Mouse (Mus musculus): ENCODE results near the gene Alk. TPM values are rescaled to one million over a fixed set of nuclear protein-coding genes. Genes with fewer than 3 reads are reported as not detected.

The Alk gene
- polyA plus RNA-seq, 1 experiment: 2.2 TPM

GRCm38 (mm10) chr17:72187026-72187425 is 417.4 kb downstream of the Alk start:
- Histone ChIP-seq H3K4me1 (ENCODE audit: control insufficient read depth, insufficient read depth, low read length) (no peaks in the 10 kb centered on the region), H3K27ac (ENCODE audit: insufficient read depth, low read length) (no peak overlapping the region), H3K4me3 (ENCODE audit: insufficient read depth, low read length) (no peak overlapping the region)
- TF ChIP-seq CTCF (IDR thresholded peaks at IDR 0.05; ENCODE audit: extremely low read depth, insufficient read depth, low read length): no peak
- no peak for TF ChIP-seq POLR2A (IDR thresholded peaks at IDR 0.05; ENCODE audit: extremely low read depth, insufficient read depth, low read length)

- TF ChIP-seq CTCF (IDR thresholded peaks at IDR 0.05; ENCODE audit: extremely low read depth, insufficient read depth, low read length): no peak
- no peak for TF ChIP-seq POLR2A (IDR thresholded peaks at IDR 0.05; ENCODE audit: extremely low read depth, insufficient read depth, low read length)
- Histone ChIP-seq H3K27ac (ENCODE audit: insufficient read depth, low read length) (no peak overlapping the region), H3K4me1 (ENCODE audit: control insufficient read depth, insufficient read depth, low read length) (no peaks in the 10 kb centered on the region; the same call in 1 of the 2 replicates), H3K4me3 (ENCODE audit: insufficient read depth, low read length) (no peak overlapping the region)
Observed at GRCm38 (mm10) chr17:72182414-72182813, 422.0 kb downstream of the Alk start.

GRCm38 (mm10) chr17:72180200-72180599 is 424.2 kb downstream of the Alk start:
- no peak for TF ChIP-seq CTCF (IDR thresholded peaks at IDR 0.05; ENCODE audit: extremely low read depth, insufficient read depth, low read length)
- no peak for TF ChIP-seq POLR2A (IDR thresholded peaks at IDR 0.05; ENCODE audit: extremely low read depth, insufficient read depth, low read length)
- Histone ChIP-seq H3K4me1 (ENCODE audit: control insufficient read depth, insufficient read depth, low read length) (no peaks in the 10 kb centered on the region; the same call in 1 of the 2 replicates), H3K4me3 (ENCODE audit: insufficient read depth, low read length) (no peak overlapping the region), H3K27ac (ENCODE audit: insufficient read depth, low read length) (no peak overlapping the region)

GRCm38 (mm10) chr17:72179722-72180140 is 424.7 kb downstream of the Alk start:
- Histone ChIP-seq H3K4me1 (ENCODE audit: control insufficient read depth, insufficient read depth, low read length) (no peaks in the 10 kb centered on the region; the same call in 1 of the 2 replicates), H3K4me3 (ENCODE audit: insufficient read depth, low read length) (no peak overlapping the region), H3K27ac (ENCODE audit: insufficient read depth, low read length) (no peak overlapping the region)
- TF ChIP-seq CTCF (IDR thresholded peaks at IDR 0.05; ENCODE audit: extremely low read depth, insufficient read depth, low read length) (no peak), POLR2A (IDR thresholded peaks at IDR 0.05; ENCODE audit: extremely low read depth, insufficient read depth, low read length) (no peak)

- Histone ChIP-seq H3K4me1 (ENCODE audit: control insufficient read depth, insufficient read depth, low read length) (no peaks in the 10 kb centered on the region), H3K27ac (ENCODE audit: insufficient read depth, low read length) (no peak overlapping the region), H3K4me3 (ENCODE audit: insufficient read depth, low read length) (no peak overlapping the region)
- TF ChIP-seq POLR2A (IDR thresholded peaks at IDR 0.05; ENCODE audit: extremely low read depth, insufficient read depth, low read length) (no peak), CTCF (IDR thresholded peaks at IDR 0.05; ENCODE audit: extremely low read depth, insufficient read depth, low read length) (no peak)
Observed at GRCm38 (mm10) chr17:72173778-72174177, 430.6 kb downstream of the Alk start.

GRCm38 (mm10) chr17:72168152-72168551 is 436.3 kb downstream of the Alk start:
- H3K4me3 ChIP-seq (ENCODE audit: insufficient read depth, low read length): no peak overlapping the region
- TF ChIP-seq POLR2A (IDR thresholded peaks at IDR 0.05; ENCODE audit: extremely low read depth, insufficient read depth, low read length) (no peak), CTCF (IDR thresholded peaks at IDR 0.05; ENCODE audit: extremely low read depth, insufficient read depth, low read length) (no peak)
- H3K4me1 ChIP-seq (ENCODE audit: control insufficient read depth, insufficient read depth, low read length): no peaks in the 10 kb centered on the region
- no peak overlapping the region for H3K27ac ChIP-seq (ENCODE audit: insufficient read depth, low read length)

GRCm38 (mm10) chr17:72158857-72159385 is 445.5 kb downstream of the Alk start:
- no peaks in the 10 kb centered on the region for H3K4me1 ChIP-seq (ENCODE audit: control insufficient read depth, insufficient read depth, low read length)
- H3K27ac ChIP-seq (ENCODE audit: insufficient read depth, low read length): no peak overlapping the region
- no peak overlapping the region for H3K4me3 ChIP-seq (ENCODE audit: insufficient read depth, low read length)
- TF ChIP-seq CTCF (IDR thresholded peaks at IDR 0.05; ENCODE audit: extremely low read depth, insufficient read depth, low read length) (no peak), POLR2A (IDR thresholded peaks at IDR 0.05; ENCODE audit: extremely low read depth, insufficient read depth, low read length) (no peak)

GRCm38 (mm10) chr17:72157830-72158629 is 446.4 kb downstream of the Alk start:
- no peak for TF ChIP-seq CTCF (IDR thresholded peaks at IDR 0.05; ENCODE audit: extremely low read depth, insufficient read depth, low read length)
- no peak for TF ChIP-seq POLR2A (IDR thresholded peaks at IDR 0.05; ENCODE audit: extremely low read depth, insufficient read depth, low read length)
- no peak overlapping the region for H3K4me3 ChIP-seq (ENCODE audit: insufficient read depth, low read length)
- H3K4me1 ChIP-seq (ENCODE audit: control insufficient read depth, insufficient read depth, low read length): no peaks in the 10 kb centered on the region
- no peak overlapping the region for H3K27ac ChIP-seq (ENCODE audit: insufficient read depth, low read length)

- H3K4me3 ChIP-seq (ENCODE audit: insufficient read depth, low read length): no peak overlapping the region
- TF ChIP-seq CTCF (IDR thresholded peaks at IDR 0.05; ENCODE audit: extremely low read depth, insufficient read depth, low read length): no peak
- TF ChIP-seq POLR2A (IDR thresholded peaks at IDR 0.05; ENCODE audit: extremely low read depth, insufficient read depth, low read length): no peak
- H3K27ac ChIP-seq (ENCODE audit: insufficient read depth, low read length): no peak overlapping the region
- H3K4me1 ChIP-seq (ENCODE audit: control insufficient read depth, insufficient read depth, low read length): no peaks in the 10 kb centered on the region
Observed at GRCm38 (mm10) chr17:72153038-72153437, 451.4 kb downstream of the Alk start.
